Mouse (Mus musculus) lung, adult 2 months (tissue): Measurements from ENCODE around the gene 4930447C04Rik.

ENCODE experiments used
- CTCF ChIP-seq: fragments of 200-500 bp; IDR thresholded peaks from 2 replicates; pipeline ENCODE4 v1.5.1; 2011; ENCODE audit warnings: mild to moderate bottlenecking, low read length, control low read depth; ENCODE audit not compliant: insufficient read depth
- POLR2A ChIP-seq: fragments of 200-500 bp; IDR thresholded peaks from 2 replicates; pipeline ENCODE4 v1.6.1; 2011; ENCODE audit warnings: low read depth, mild to moderate bottlenecking, control low read depth, low read length, borderline replicate concordance; ENCODE audit errors: extremely low read depth

- TF ChIP-seq POLR2A (no peak), CTCF (no peak)
Observed at GRCm38 (mm10) chr12:72977851-72978250, 37.3 kb upstream of the 4930447C04Rik start.
